Mouse (Mus musculus) hindbrain, embryonic 12.5 days (tissue): ENCODE measurements at regions not wholly inside any gene's neighbourhood (a gene's known extent, or its start where the extent isn't known, plus 50 kb on each side); places are given as distances from the start of the nearest gene placed in this dataset.

ENCODE experiments used
- ATAC-seq: fragments of 200-750 bp; cut with Nextera tagmentation; 2 replicates; pipeline ENCODE4 v1.8.0; 2017; ENCODE audit warnings: moderate TSS enrichment; ENCODE audit not compliant: low FRiP score
- H3K27ac ChIP-seq: fragments of 300-500 bp; sonication (generic); 2 replicates; pipeline ENCODE4 v1.5.1; 2016; ENCODE audit warnings: mild to moderate bottlenecking
- H3K27me3 ChIP-seq: fragments of 300-500 bp; sonication (generic); 2 replicates; pipeline ENCODE4 v1.6.1; 2016; ENCODE audit warnings: mild to moderate bottlenecking
- H3K36me3 ChIP-seq: fragments of 300-500 bp; sonication (generic); 2 replicates; pipeline ENCODE4 v1.6.1; 2016; ENCODE audit warnings: mild to moderate bottlenecking
- H3K4me1 ChIP-seq: fragments of 300-500 bp; sonication (generic); 2 replicates; pipeline ENCODE4 v1.6.1; 2016
- H3K4me2 ChIP-seq: fragments of 300-500 bp; sonication (generic); replicated peaks from 2 replicates; pipeline ENCODE4 v1.6.1; 2016; ENCODE audit warnings: mild to moderate bottlenecking
- H3K4me3 ChIP-seq: fragments of 300-500 bp; sonication (generic); 2 replicates; pipeline ENCODE4 v1.5.1; 2016; ENCODE audit warnings: mild to moderate bottlenecking
- H3K9ac ChIP-seq: fragments of 300-500 bp; sonication (generic); 2 replicates; pipeline ENCODE4 v1.6.1; 2016; ENCODE audit warnings: mild to moderate bottlenecking, moderate library complexity
- H3K9me3 ChIP-seq: fragments of 300-500 bp; sonication (generic); replicated peaks from 2 replicates; pipeline ENCODE4 v1.6.1; 2016; ENCODE audit warnings: mild to moderate bottlenecking
- WGBS: fragments of 180-500 bp; shearing (Covaris S2); methylation state at CpG from one replicate; pipeline ENCODE4 v1.1.7; 2016; 5-methylcytosine and 5-hydroxymethylcytosine counted together

DNA sequence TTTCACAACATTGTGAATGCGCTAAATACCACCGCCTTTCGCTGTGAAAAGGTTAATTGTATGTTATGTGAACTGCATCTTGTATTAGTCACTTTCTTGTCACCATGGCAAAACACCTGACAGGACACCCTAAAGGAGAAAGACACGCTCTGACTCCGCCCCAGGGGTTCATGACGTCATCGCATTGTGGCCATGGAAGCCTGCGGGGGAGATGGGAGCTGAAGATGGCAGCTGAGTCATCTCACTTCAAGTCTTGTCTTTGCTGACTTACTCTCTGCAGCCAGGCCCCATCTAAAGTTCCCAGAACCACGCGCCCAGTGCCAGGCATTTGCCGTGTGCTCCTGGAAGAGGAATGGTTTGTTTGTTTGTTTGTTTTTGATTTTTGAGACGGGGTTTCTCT lies 57.5 kb upstream of the Ppp2r5c start:
- Histone ChIP-seq H3K27ac (no peak overlapping the region), H3K4me2 (no peak overlapping the region), H3K4me1 (peaks cover 9% of the 10 kb centered on the region; the same call in 1 of the 2 replicates), H3K36me3 (no peaks in the 10 kb centered on the region), H3K9me3 (no peaks in the 10 kb centered on the region), H3K4me3 (no peak overlapping the region), H3K27me3 (no peaks in the 10 kb centered on the region), H3K9ac (no peak overlapping the region)
- WGBS = 76% methylated on average over 12 of the region's 12 CpGs
- no peak for ATAC-seq

DNA sequence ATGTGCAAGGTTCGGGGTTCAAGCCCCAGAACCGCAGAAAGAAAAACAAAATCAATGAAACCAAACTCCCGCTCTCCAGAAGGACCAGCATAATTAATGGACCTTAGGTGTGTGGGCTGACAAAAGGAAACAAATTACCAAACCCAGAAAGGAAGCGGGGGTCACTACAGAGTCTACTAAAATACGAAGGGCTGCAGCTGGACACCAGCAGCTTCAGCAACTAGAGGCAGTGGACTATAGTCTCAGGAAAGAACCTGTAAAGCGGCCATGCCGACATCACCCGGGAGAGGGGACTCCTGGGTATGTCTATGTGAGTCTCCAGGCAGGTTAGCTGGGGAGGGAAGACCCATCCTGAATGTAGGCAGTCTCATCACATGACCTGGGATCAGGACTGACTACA lies 55.5 kb upstream of the Ppp2r5c start:
- Histone ChIP-seq H3K4me3 (no peak overlapping the region), H3K9ac (no peak overlapping the region), H3K36me3 (no peaks in the 10 kb centered on the region), H3K27ac (no peak overlapping the region), H3K9me3 (no peaks in the 10 kb centered on the region), H3K4me1 (0 out of 2 replicates have a peak, but pooled peaks cover 7% of the 10 kb centered on the region), H3K4me2 (no peak overlapping the region), H3K27me3 (no peaks in the 10 kb centered on the region)
- 82% methylated on average over 8 of the region's 8 CpGs for WGBS
- no peak for ATAC-seq

DNA sequence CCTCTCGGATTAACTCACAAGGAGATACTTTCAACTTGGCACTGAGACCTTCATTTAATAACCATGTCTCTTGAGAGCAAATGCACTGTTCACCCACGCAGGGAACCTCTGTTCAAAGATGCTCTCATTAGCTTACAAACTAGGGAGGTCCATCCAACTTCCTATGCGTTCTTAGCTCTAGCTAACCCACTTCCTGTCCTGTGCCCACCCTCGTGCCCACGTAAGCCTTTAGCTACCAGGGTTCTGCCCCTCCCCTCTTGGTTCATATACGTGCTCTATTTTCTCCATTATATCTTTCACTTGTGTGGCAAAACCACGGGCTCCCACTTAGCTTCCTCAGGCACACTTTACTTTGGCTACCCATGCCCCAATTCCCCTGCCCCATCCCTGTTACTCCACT lies 53.4 kb upstream of the Ppp2r5c start:
- 90% methylated on average over 7 of the region's 7 CpGs for WGBS
- no peak for ATAC-seq
- Histone ChIP-seq H3K4me1 (no peaks in the 10 kb centered on the region), H3K27ac (no peak overlapping the region), H3K9ac (no peak overlapping the region), H3K4me3 (no peak overlapping the region), H3K36me3 (no peaks in the 10 kb centered on the region), H3K27me3 (no peaks in the 10 kb centered on the region), H3K9me3 (no peaks in the 10 kb centered on the region), H3K4me2 (no peak overlapping the region)
